Mouse (Mus musculus) CH12.LX (cell line): ENCODE results near the gene Vstm5. TPM values are rescaled to one million over a fixed set of nuclear protein-coding genes. Genes with fewer than 3 reads are reported as not detected.

Experiments used
- DNase-seq: peaks from one replicate; pipeline ENCODE4 v3.0.0-alpha.2; 2013; ENCODE audit errors: extremely low read depth
- H3K27ac ChIP-seq: 2 replicates; pipeline ENCODE4 v1.5.1; 2012; ENCODE audit warnings: low read depth, mild to moderate bottlenecking, control low read depth, moderate library complexity; ENCODE audit not compliant: insufficient read depth
- H3K27me3 ChIP-seq: replicated peaks from 2 replicates; pipeline ENCODE3; 2012; ENCODE audit warnings: inconsistent platforms
- H3K36me3 ChIP-seq, 2 experiments: replicated peaks in 1 of 2; 2 replicates each; pipeline versions ENCODE3 to v1.6.1; 2012; ENCODE audit warnings: inconsistent platforms in 1 of 2, low read length in 1 of 2, mild to moderate bottlenecking in 1 of 2, mixed read lengths in 1 of 2, moderate library complexity in 1 of 2; ENCODE audit not compliant: control insufficient read depth in 1 of 2, insufficient read depth in 1 of 2
- H3K4me1 ChIP-seq, 2 experiments: 2 replicates each; pipeline ENCODE4 v1.6.1; 2012; ENCODE audit warnings: inconsistent platforms in 1 of 2, moderate library complexity in 1 of 2; ENCODE audit not compliant: insufficient read depth in 2 of 2, control insufficient read depth in 1 of 2
- H3K4me2 ChIP-seq: 2 replicates; pipeline ENCODE4 v1.6.1; 2012; ENCODE audit warnings: low read depth, mild to moderate bottlenecking, control low read depth; ENCODE audit not compliant: poor library complexity, insufficient read depth, severe bottlenecking
- H3K4me3 ChIP-seq, 3 experiments: fragments of 150-350 bp in 1 of 3; sonication (generic) in 1 of 3; replicated peaks in 1 of 3; 2 replicates each; pipeline versions ENCODE3 to v1.5.1; 2011 to 2012; ENCODE audit warnings: low read depth in 2 of 3, low read length in 2 of 3, mild to moderate bottlenecking in 2 of 3, moderate library complexity in 2 of 3, control low read depth in 1 of 3, improper control_type of control experiment in 1 of 3, inconsistent platforms in 1 of 3, mixed read lengths in 1 of 3; ENCODE audit not compliant: poor library complexity in 1 of 3
- H3K79me2 ChIP-seq: replicated peaks from 2 replicates; pipeline ENCODE4 v1.6.1; 2012; ENCODE audit warnings: mild to moderate bottlenecking, moderate library complexity; ENCODE audit not compliant: control insufficient read depth, poor library complexity, insufficient read depth, severe bottlenecking; ENCODE audit errors: extremely low read depth
- H3K9ac ChIP-seq: 2 replicates; pipeline ENCODE4 v1.6.1; 2012; ENCODE audit warnings: low read depth, mild to moderate bottlenecking, control low read depth, moderate library complexity; ENCODE audit not compliant: insufficient read depth
- H3K9me3 ChIP-seq: replicated peaks from 2 replicates; pipeline ENCODE3; 2012; ENCODE audit warnings: low read length, inconsistent platforms, mixed read lengths
- BHLHE40 ChIP-seq: IDR thresholded peaks from 2 replicates; pipeline ENCODE4 v1.6.1; 2011; ENCODE audit warnings: mild to moderate bottlenecking, low read depth, low read length, improper control_type of control experiment
- CHD1 ChIP-seq: IDR thresholded peaks from 2 replicates; pipeline ENCODE4 v1.6.1; 2012; ENCODE audit warnings: low read depth, low read length, improper control_type of control experiment, inconsistent platforms
- CHD2 ChIP-seq: IDR thresholded peaks from 2 replicates; pipeline ENCODE4 v1.6.1; 2011; ENCODE audit warnings: low read length, improper control_type of control experiment
- ELF1 ChIP-seq: IDR thresholded peaks from 2 replicates; pipeline ENCODE4 v1.6.1; 2014; ENCODE audit warnings: low read depth, mild to moderate bottlenecking, inconsistent platforms, low read length, improper control_type of control experiment
- ETS1 ChIP-seq: conservative IDR thresholded peaks from 2 replicates; pipeline ENCODE4 v1.6.1; 2012; ENCODE audit warnings: low read depth, mild to moderate bottlenecking, inconsistent platforms, low read length, improper control_type of control experiment, moderate library complexity
- HCFC1 ChIP-seq: IDR thresholded peaks from 2 replicates; pipeline ENCODE4 v1.6.1; 2012; ENCODE audit warnings: low read depth, mild to moderate bottlenecking, inconsistent platforms, low read length, improper control_type of control experiment
- IRF4 ChIP-seq: IDR thresholded peaks from 2 replicates; pipeline ENCODE4 v1.6.1; 2014; ENCODE audit warnings: low read depth, mild to moderate bottlenecking, inconsistent platforms, low read length, improper control_type of control experiment
- JUN ChIP-seq: IDR thresholded peaks from 2 replicates; pipeline ENCODE4 v1.6.1; 2011; ENCODE audit warnings: low read depth, mild to moderate bottlenecking, low read length, improper control_type of control experiment, moderate library complexity; ENCODE audit not compliant: insufficient read depth
- MEF2A ChIP-seq: IDR thresholded peaks from 2 replicates; pipeline ENCODE4 v1.6.1; 2014; ENCODE audit warnings: low read depth, mild to moderate bottlenecking, inconsistent platforms, low read length, improper control_type of control experiment, borderline replicate concordance
- NRF1 ChIP-seq: IDR thresholded peaks from 2 replicates; pipeline ENCODE4 v1.6.1; 2014; ENCODE audit warnings: low read depth, mild to moderate bottlenecking, inconsistent platforms, low read length, improper control_type of control experiment, moderate library complexity
- PAX5 ChIP-seq: IDR thresholded peaks from 2 replicates; pipeline ENCODE4 v1.6.1; 2012; ENCODE audit warnings: low read length, inconsistent platforms, mixed read lengths
- POLR2A ChIP-seq: IDR thresholded peaks from 2 replicates; pipeline ENCODE4 v1.6.1; 2011; ENCODE audit warnings: low read depth, mild to moderate bottlenecking, improper control_type of control experiment, low read length
- RAD21 ChIP-seq: IDR thresholded peaks from 2 replicates; pipeline ENCODE4 v1.6.1; 2011; ENCODE audit warnings: low read depth, mild to moderate bottlenecking, low read length, improper control_type of control experiment, moderate library complexity
- SIN3A ChIP-seq: IDR thresholded peaks from 2 replicates; pipeline ENCODE4 v1.6.1; 2012; ENCODE audit warnings: low read length, improper control_type of control experiment, inconsistent platforms
- SMC3 ChIP-seq: IDR thresholded peaks from 2 replicates; pipeline ENCODE4 v1.6.1; 2011; ENCODE audit warnings: low read depth, low read length, improper control_type of control experiment
- TBP ChIP-seq: conservative IDR thresholded peaks from 2 replicates; pipeline ENCODE4 v1.6.1; 2011; ENCODE audit warnings: low read depth, low read length, improper control_type of control experiment
- UBTF ChIP-seq: IDR thresholded peaks from 2 replicates; pipeline ENCODE4 v1.6.1; 2012; ENCODE audit warnings: low read depth, mild to moderate bottlenecking, inconsistent platforms, low read length, improper control_type of control experiment, moderate library complexity
- USF1 ChIP-seq: IDR thresholded peaks from 2 replicates; pipeline ENCODE4 v1.6.1; 2014; ENCODE audit warnings: low read depth, mild to moderate bottlenecking, inconsistent platforms, low read length, improper control_type of control experiment
- ZNF384 ChIP-seq: IDR thresholded peaks from 2 replicates; pipeline ENCODE4 v1.6.1; 2012; ENCODE audit warnings: low read depth, low read length, improper control_type of control experiment, inconsistent platforms
- dilution Hi-C: fragments of 300-500 bp; cut with MboI; formaldehyde crosslinking; loops from 2 replicates; pipeline ENCODE4 v1.14.3; 2020; ENCODE audit warnings: low sequenced_read_pairs; ENCODE audit not compliant: extremely low pct_unique_long_range_greater_than_20kb, extremely low pct_ligation_motif_present
- in situ Hi-C: fragments of 300-500 bp; cut with MboI; formaldehyde crosslinking; loops from 3 replicates; pipeline ENCODE4 v1.14.3; 2019; ENCODE audit warnings: low sequenced_read_pairs, low pct_ligation_motif_present, low pct_unique_long_range_greater_than_20kb, mixed read lengths
- polyA plus RNA-seq: library from polyadenylated mRNA; unstranded; fragments of >175 nt; gene quantifications from 2 replicates; pipeline ENCODE4 v1.2.1, GENCODE M21; 2012; ENCODE audit warnings: low read depth; ENCODE audit not compliant: insufficient read length
- total RNA-seq, 2 experiments: library from RNA; depleted of rRNA; stranded (reverse); fragments of 300-350 nt in 1 of 2; fragments of >200 nt in 1 of 2; gene quantifications; 2 replicates each; pipeline ENCODE4 v1.2.3; 2012 to 2014

Gene Vstm5
- total and polyA plus RNA-seq, 3 experiments, result not detected

- TF ChIP-seq ELF1 (no peak), PAX5 (no peak), SMC3 (no peak), TBP (0 out of 2 replicates have a peak, but pooled peaks have one; percentile 23), ZNF384 (no peak)
Observed at GRCm38 (mm10) chr9:15306398-15307119, 67.7 kb downstream of the Vstm5 start, which contains the start of gene 4931406C07Rik (continued).

GRCm38 (mm10) chr9:15307257-15307656, 68.4 kb downstream of the Vstm5 start:
- peak overlapping the region; percentile 69 to 94 (median 85) for H3K4me3 ChIP-seq
- H3K27me3 ChIP-seq, result no peaks in the 10 kb centered on the region
- peaks cover 2 to 36% of the 10 kb centered on the region in 2 experiments; a peak in 3 of 4 replicates for H3K4me1 ChIP-seq
- peaks cover 30 to 46% of the 10 kb centered on the region in 2 experiments for H3K36me3 ChIP-seq
- dilution Hi-C loops (no loop called here), in situ Hi-C loops (no loop called here)
- DNase-seq, result no peak
- H3K9me3 ChIP-seq, result no peaks in the 10 kb centered on the region
- peak overlapping the region; percentile 90 for H3K9ac ChIP-seq
- peak overlapping the region; percentile 90 for H3K4me2 ChIP-seq
- H3K27ac ChIP-seq, result peak overlapping the region; percentile 56; the same call in 1 of the 2 replicates
- H3K79me2 ChIP-seq, result peaks cover 49% of the 10 kb centered on the region
- TF ChIP-seq POLR2A, result no peak; the same call in 1 of the 2 replicates
- TF ChIP-seq SIN3A, result peak; percentile 52; the same call in 1 of the 2 replicates
- no peak for TF ChIP-seq USF1
- no peak for TF ChIP-seq HCFC1
- TF ChIP-seq ELF1, result no peak
- TF ChIP-seq MEF2A, result no peak
- TF ChIP-seq RAD21, result no peak
- no peak for TF ChIP-seq SMC3
- TF ChIP-seq CHD1, result 0 out of 2 replicates have a peak, but pooled peaks have one; percentile 65
- no peak for TF ChIP-seq UBTF
- no peak for TF ChIP-seq JUN
- TF ChIP-seq ETS1, result no peak
- TF ChIP-seq CHD2, result no peak
- no peak for TF ChIP-seq IRF4

GRCm38 (mm10) chr9:15308254-15308653, 69.4 kb downstream of the Vstm5 start:
- Histone ChIP-seq H3K4me3 (peak overlapping the region; percentile 53 to 94 (median 69)), H3K36me3 (peaks cover 36 to 56% of the 10 kb centered on the region in 2 experiments), H3K27ac (no peak overlapping the region), H3K9ac (peak overlapping the region; percentile 90), H3K4me1 (peaks cover 2 to 40% of the 10 kb centered on the region in 2 experiments; a peak in 2 of 4 replicates), H3K79me2 (peaks cover 55% of the 10 kb centered on the region)
- TF ChIP-seq IRF4, result no peak
- TF ChIP-seq BHLHE40, result no peak
- TF ChIP-seq NRF1, result no peak
- TF ChIP-seq POLR2A, result peak; percentile 17; the same call in 1 of the 2 replicates
- TF ChIP-seq, all 38 proteins: peak for 1
- no peaks in the 10 kb centered on the region for H3K27me3 ChIP-seq
- H3K4me2 ChIP-seq, result peak overlapping the region; percentile 98
- in situ Hi-C loops (no loop called here), dilution Hi-C loops (no loop called here)
- no peaks in the 10 kb centered on the region for H3K9me3 ChIP-seq
- DNase-seq, result no peak
